Mouse (Mus musculus): ENCODE data around the gene Lrpap1.

DNA sequence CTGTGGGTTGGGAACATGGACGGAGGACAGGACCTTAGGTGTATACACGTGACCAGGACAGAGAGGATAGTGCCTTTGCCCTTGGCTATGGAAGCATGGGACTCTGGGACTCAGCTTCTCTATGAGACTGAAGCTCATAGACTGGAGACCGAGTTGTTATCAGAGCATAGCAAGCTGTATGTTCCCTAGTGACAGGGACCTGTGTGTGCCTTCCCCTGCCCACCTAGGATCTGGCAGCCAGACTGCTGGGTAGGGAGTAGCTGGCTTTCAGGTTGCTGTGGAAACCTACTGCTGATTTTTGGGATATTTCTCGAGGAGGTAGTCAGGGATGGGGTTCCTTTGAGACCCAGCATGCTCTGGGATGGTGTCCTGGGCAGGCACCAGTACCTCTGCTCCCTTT, 44.0 kb upstream of the Lrpap1 start:
- TF ChIP-seq CTCF (IDR thresholded peaks at IDR 0.05; ENCODE audit: extremely low read depth, insufficient read length, insufficient replicate concordance, low read depth, low read length) (no peak), POLR2A (IDR thresholded peaks at IDR 0.05; ENCODE audit: low read depth, low read length) (no peak)
